Mouse (Mus musculus) liver, postnatal 0 days (tissue): ENCODE data around the gene Tinagl1. TPM values are rescaled to one million over a fixed set of nuclear protein-coding genes. Genes with fewer than 3 reads are reported as not detected.

Experiments used
- ATAC-seq: fragments of 200-750 bp; cut with Nextera tagmentation; 2 replicates; pipeline ENCODE4 v1.8.0; 2017; ENCODE audit warnings: mild to moderate bottlenecking, moderate library complexity
- DNase-seq: peaks from one replicate; pipeline ENCODE4 v3.0.0-alpha.2; 2016
- H3K27ac ChIP-seq: fragments of 300-500 bp; sonication (generic); 2 replicates; pipeline ENCODE4 v1.5.1; 2014; ENCODE audit warnings: antibody characterized with exemption, moderate library complexity, mild to moderate bottlenecking, low read depth
- H3K27me3 ChIP-seq: fragments of 300-500 bp; sonication (generic); 2 replicates; pipeline ENCODE4 v1.6.1; 2014; ENCODE audit warnings: low read length, control low read depth, mixed read lengths; ENCODE audit not compliant: insufficient read depth
- H3K36me3 ChIP-seq: fragments of 300-500 bp; sonication (generic); replicated peaks from 2 replicates; pipeline ENCODE4 v1.6.1; 2014; ENCODE audit warnings: mild to moderate bottlenecking, control low read depth, low read length, moderate library complexity, mixed read lengths; ENCODE audit not compliant: insufficient read depth
- H3K4me1 ChIP-seq: fragments of 300-500 bp; sonication (generic); 2 replicates; pipeline ENCODE4 v1.6.1; 2014; ENCODE audit warnings: antibody characterized with exemption, mild to moderate bottlenecking, control low read depth; ENCODE audit not compliant: insufficient read depth
- H3K4me2 ChIP-seq: fragments of 300-500 bp; sonication (generic); 2 replicates; pipeline ENCODE4 v1.6.1; 2014; ENCODE audit warnings: low read depth, mild to moderate bottlenecking, low read length, moderate library complexity, mixed read lengths
- H3K4me3 ChIP-seq: fragments of 300-500 bp; sonication (generic); 2 replicates; pipeline ENCODE4 v1.5.1; 2014; ENCODE audit warnings: low read depth, low read length
- H3K9ac ChIP-seq: fragments of 300-500 bp; sonication (generic); replicated peaks from 2 replicates; pipeline ENCODE4 v1.6.1; 2014; ENCODE audit warnings: mild to moderate bottlenecking, moderate library complexity
- H3K9me3 ChIP-seq: fragments of 300-500 bp; sonication (generic); 2 replicates; pipeline ENCODE4 v1.6.1; 2016; ENCODE audit warnings: mild to moderate bottlenecking, control low read depth, low read length, mixed read lengths
- CTCF ChIP-seq: sonication (generic); IDR thresholded peaks from 2 replicates; pipeline ENCODE4 v1.5.1; 2016; ENCODE audit warnings: antibody characterized with exemption, low read depth
- EP300 ChIP-seq: IDR thresholded peaks from 2 replicates; pipeline ENCODE4 v1.6.1; 2016; ENCODE audit warnings: antibody characterized with exemption, low read depth, mild to moderate bottlenecking
- WGBS: fragments of 180-500 bp; shearing (Covaris S2); extraction: QIAGEN DNeasy Blood & Tissue Kit; methylation state at CpG from one replicate; pipeline ENCODE4 v1.1.7; 2014; ENCODE audit not compliant: insufficient replicate concordance; 5-methylcytosine and 5-hydroxymethylcytosine counted together
- polyA plus RNA-seq: library from polyadenylated mRNA; unstranded; fragments of >200 nt; fragmentation: Nextera tagmentation; extraction: Ambion mirVana; gene quantifications from 2 replicates; pipeline ENCODE4 v1.2.1, GENCODE M21; 2015

Gene Tinagl1
- polyA plus RNA-seq, 1 experiment from 2014 or later = 22.9 TPM

- WGBS = 70% methylated on average over 4 of the region's 4 CpGs
- Histone ChIP-seq H3K9me3 (no peaks in the 10 kb centered on the region), H3K4me2 (no peak overlapping the region), H3K4me3 (no peak overlapping the region), H3K27me3 (no peaks in the 10 kb centered on the region), H3K9ac (no peak overlapping the region), H3K36me3 (peaks cover 41% of the 10 kb centered on the region), H3K4me1 (no peaks in the 10 kb centered on the region; the same call in 1 of the 2 replicates), H3K27ac (no peak overlapping the region)
- DNase-seq (no peak), ATAC-seq (no peak)
- TF ChIP-seq EP300 (no peak), CTCF (no peak)
These were observed 54.2 kb downstream of the Tinagl1 start for GRCm38 (mm10) chr4:130120752-130121151.

Other genes with a start within 250 kb of the Tinagl1 start
- not detected in 2 replicates for gene Spocd1, start 245.9 kb downstream of the Tinagl1 start, polyA plus RNA-seq
- not detected in 2 replicates for gene Adgrb2, start 190.3 kb downstream of the Tinagl1 start, polyA plus RNA-seq
- gene Col16a1, start 127.3 kb downstream of the Tinagl1 start, polyA plus RNA-seq = 2.3 and 3.0 TPM in 2 replicates
- 25.0 and 26.0 TPM in 2 replicates for gene Pef1, start 72.6 kb downstream of the Tinagl1 start, polyA plus RNA-seq
- not detected in 2 replicates for gene Hcrtr1, start 35.8 kb downstream of the Tinagl1 start, polyA plus RNA-seq
- not detected in 2 replicates for gene Gm853, start 47.3 kb upstream of the Tinagl1 start, polyA plus RNA-seq
- 3.4 and 4.4 TPM in 2 replicates for gene Serinc2, start 104.1 kb upstream of the Tinagl1 start, polyA plus RNA-seq
- gene Fabp3, start 133.5 kb upstream of the Tinagl1 start, polyA plus RNA-seq = 1.3 and 26.0 TPM in 2 replicates
- gene Gm10570, start 133.6 kb upstream of the Tinagl1 start, polyA plus RNA-seq = not detected in 2 replicates
- gene Zcchc17, start 184.8 kb upstream of the Tinagl1 start, polyA plus RNA-seq = 26.3 and 27.5 TPM in 2 replicates
- gene Snrnp40, start 185.0 kb upstream of the Tinagl1 start, polyA plus RNA-seq = 37.7 and 39.9 TPM in 2 replicates